10 mouse cellular contexts compared by ENCODE assay signal in the genomic region with DNA sequence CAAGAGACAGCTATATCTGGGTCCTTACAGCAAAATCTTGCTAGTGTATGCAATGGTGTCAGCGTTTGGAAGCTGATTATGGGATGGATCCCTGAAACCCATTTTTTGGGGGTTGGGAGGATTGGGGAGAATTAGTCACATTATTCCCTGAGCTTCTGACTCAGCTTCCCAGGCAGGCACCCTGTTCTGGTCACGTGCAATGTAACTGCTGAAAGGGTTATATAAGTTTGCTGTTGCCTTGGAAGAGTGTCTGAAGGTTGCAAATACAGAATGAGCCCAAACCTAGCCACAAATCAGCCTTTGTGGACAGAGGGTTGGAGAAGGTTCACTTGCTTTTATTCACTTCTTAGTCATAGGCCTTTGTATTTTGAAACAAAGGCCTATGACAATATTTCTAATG. TPM values are rescaled to one million over a fixed set of nuclear protein-coding genes. Genes with fewer than 3 reads are reported as not detected.
"Had no signal": no experiment of that assay in that cellular context is flagged by ENCODE, and none has a peak within 500 bp of the region (broad histone marks: within the 10 kb centered on the region; RNA-seq: fewer than 3 reads in every experiment).

No protein-coding gene starts in this region.

- DNase-seq: kidney, adult 9 months; kidney, postnatal 36 days; lung, embryonic 14.5 days; lung, postnatal 10 days; lung, postnatal 4 days; midbrain, embryonic 14.5 days; retina, postnatal 1 day; right cerebral cortex, postnatal 14 days; thymus, postnatal 36 days had no signal

RNA-seq across cellular contexts. Expression of a gene that starts 10.8 kb away (rescaled TPM):
- total RNA-seq: monocyte, adult 5-6 weeks had no signal
